In genomic region chr17:25567745-25568144, GRCm38 (mm10) we compare ENCODE assay signal across 8 mouse cellular contexts. TPM values are rescaled to one million over a fixed set of nuclear protein-coding genes. Genes with fewer than 3 reads are reported as not detected.
DNase-seq lines count a peak whose midpoint lies in the region; ATAC-seq lines count a peak whose summit lies in the region.

No protein-coding gene starts in this region.

- whole genome bisulfite sequencing in kidney, embryonic 16.5 days, result 25% methylated on average over 14 of the region's 14 CpGs
- 23% methylated on average over 14 of the region's 14 CpGs for WGBS in limb, embryonic 15.5 days

- H3K4me3 ChIP-seq in kidney, embryonic 16.5 days (ENCODE audit: low read length), result no peak overlapping the region
- peak overlapping the region; percentile 53 for H3K4me3 ChIP-seq in limb, embryonic 15.5 days

- H3K36me3 ChIP-seq in kidney, embryonic 16.5 days (ENCODE audit: insufficient read depth, low read length), result no peaks in the 10 kb centered on the region
- H3K36me3 ChIP-seq in limb, embryonic 15.5 days, result peaks cover 8% of the 10 kb centered on the region; the same call in 1 of the 2 replicates

- H3K27ac ChIP-seq in kidney, embryonic 16.5 days (ENCODE audit: low read length), result no peak overlapping the region
- peak overlapping the region; percentile 67 for H3K27ac ChIP-seq in limb, embryonic 15.5 days

- H3K4me1 ChIP-seq in kidney, embryonic 16.5 days (ENCODE audit: insufficient read depth, low read length), result peaks cover 23% of the 10 kb centered on the region
- peaks cover 58% of the 10 kb centered on the region for H3K4me1 ChIP-seq in limb, embryonic 15.5 days

- H3K9me3 ChIP-seq in kidney, embryonic 16.5 days (ENCODE audit: low read length), result no peaks in the 10 kb centered on the region
- no peaks in the 10 kb centered on the region for H3K9me3 ChIP-seq in limb, embryonic 15.5 days

- no peak overlapping the region for H3K9ac ChIP-seq in kidney, embryonic 16.5 days (replicated peaks; ENCODE audit: low read length)
- H3K9ac ChIP-seq in limb, embryonic 15.5 days, result peak overlapping the region; percentile 10; the same call in 1 of the 2 replicates

- peaks cover 15% of the 10 kb centered on the region for H3K27me3 ChIP-seq in kidney, embryonic 16.5 days (ENCODE audit: insufficient read depth, low read length)
- H3K27me3 ChIP-seq in limb, embryonic 15.5 days, result peaks cover 43% of the 10 kb centered on the region

- ATAC-seq in kidney, embryonic 16.5 days (ENCODE audit: low FRiP score, low TSS enrichment), result no peak
- ATAC-seq in limb, embryonic 15.5 days (ENCODE audit: insufficient number of reproducible peaks, low FRiP score, low TSS enrichment, low read depth), result peak; percentile 49

- peak overlapping the region; percentile 27; the same call in 1 of the 2 replicates for H3K4me2 ChIP-seq in kidney, embryonic 16.5 days (replicated peaks; ENCODE audit: low read depth, low read length)
- H3K4me2 ChIP-seq in limb, embryonic 15.5 days, result peak overlapping the region; percentile 33

- DNase-seq in urinary bladder, postnatal 36 days (ENCODE audit: low spot score in 2 of 2), result peak; percentile 33 to 42
- DNase-seq in urinary bladder, postnatal 4 days (ENCODE audit: low spot score in 2 of 2), result no peak
- peak; percentile 81 to 87 for DNase-seq in cerebellum, postnatal 14 days
- DNase-seq in frontal cortex, postnatal 25 days (ENCODE audit: low spot score in 2 of 2), result peak; percentile 66 to 79
- DNase-seq in natural killer cell, adult 2 months (ENCODE audit: low spot score in 2 of 2), result peak; percentile 45 to 66
- peak; percentile 90 for DNase-seq in testis, postnatal 10 days (ENCODE audit: low spot score)

RNA-seq across cellular contexts. Expression of gene Sox8, which starts 2.7 kb away (rescaled TPM):
- polyA plus RNA-seq in kidney, embryonic 16.5 days (2015; fragmentation: Nextera tagmentation; extraction: Ambion mirVana), result 3.3 and 5.3 TPM in 2 replicates
- polyA plus RNA-seq in limb, embryonic 15.5 days (2015; fragmentation: Nextera tagmentation; extraction: Ambion mirVana), result 10.9 and 14.7 TPM in 2 replicates

RNA-seq across cellular contexts. Expression of gene Lmf1, which starts 11.1 kb away (rescaled TPM):
- 32.7 and 35.4 TPM in 2 replicates for polyA plus RNA-seq in kidney, embryonic 16.5 days (2015; fragmentation: Nextera tagmentation; extraction: Ambion mirVana)
- polyA plus RNA-seq in limb, embryonic 15.5 days (2015; fragmentation: Nextera tagmentation; extraction: Ambion mirVana), result 28.8 and 30.5 TPM in 2 replicates

Comparison
In these comparisons a context has a peak if more than half of its experiments do, and no peak if none do; other contexts are left out.
1. DNase-seq: peak in urinary bladder, postnatal 36 days (2 of 2), cerebellum, postnatal 14 days (2 of 2), frontal cortex, postnatal 25 days (2 of 2), natural killer cell, adult 2 months (2 of 2) and testis, postnatal 10 days (single experiment); none in urinary bladder, postnatal 4 days (0 of 2).